Mouse (Mus musculus): ENCODE measurements around the gene Ddhd1.
A peak's percentile ranks its signal among the peaks of the same experiment; 100 is the strongest.

Ddhd1 gene

DNA sequence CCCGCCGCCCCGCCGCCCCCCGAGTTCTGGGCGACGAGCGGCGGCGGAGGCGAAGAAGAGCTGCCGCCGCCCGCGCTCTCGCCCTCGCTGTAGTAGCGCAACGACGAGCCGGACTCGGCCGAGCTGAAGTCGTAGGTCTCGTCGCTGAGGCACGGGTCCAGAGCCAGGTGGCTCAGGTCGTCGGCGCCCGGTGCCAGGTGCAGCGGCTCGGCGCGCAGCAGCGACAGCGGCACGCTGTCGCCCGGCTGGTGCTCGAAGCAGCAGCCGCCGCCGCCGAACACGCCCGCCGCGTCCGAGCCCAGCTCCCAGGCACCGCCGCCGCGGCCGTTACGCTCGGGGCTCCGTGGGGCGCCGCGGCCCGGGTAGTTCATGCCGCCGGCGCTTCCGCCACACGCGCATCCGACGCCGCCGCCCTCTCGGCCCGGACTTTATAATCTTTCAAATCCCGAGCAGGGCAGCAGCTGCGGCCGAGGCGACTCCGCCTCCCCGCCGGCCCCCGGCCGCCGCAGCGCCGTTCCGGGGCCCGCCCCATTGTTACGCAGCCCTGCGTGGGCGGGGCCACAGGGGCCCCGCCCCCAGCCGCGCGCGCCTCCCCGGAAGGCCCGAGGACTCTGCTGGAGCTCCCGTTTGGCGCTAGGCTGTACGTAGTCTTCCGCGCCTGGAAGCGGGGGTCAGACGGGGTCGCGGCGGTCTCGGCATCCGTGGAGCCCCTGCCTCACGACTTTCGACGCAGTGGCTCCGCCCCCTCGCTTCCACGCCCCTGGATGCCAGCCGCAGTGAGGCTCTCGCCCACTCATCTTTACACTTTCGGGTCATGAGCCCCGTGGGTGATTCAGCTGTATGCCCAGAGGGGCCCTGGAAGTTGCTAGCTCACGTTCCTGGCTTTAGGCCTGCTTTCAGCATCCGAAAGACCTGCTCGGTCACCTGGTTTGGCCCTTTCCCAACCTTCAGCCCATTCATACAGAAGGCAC, at the start of gene Ddhd1:
Ddhd1 (minus strand) TSS at position 503 of the 971 bp plus-strand sequence.
- peak; percentile 94 for DNase-seq

GRCm38 (mm10) chr14:45707176-45707910, 49.4 kb upstream of the Ddhd1 start:
- DNase-seq: no peak

DNA sequence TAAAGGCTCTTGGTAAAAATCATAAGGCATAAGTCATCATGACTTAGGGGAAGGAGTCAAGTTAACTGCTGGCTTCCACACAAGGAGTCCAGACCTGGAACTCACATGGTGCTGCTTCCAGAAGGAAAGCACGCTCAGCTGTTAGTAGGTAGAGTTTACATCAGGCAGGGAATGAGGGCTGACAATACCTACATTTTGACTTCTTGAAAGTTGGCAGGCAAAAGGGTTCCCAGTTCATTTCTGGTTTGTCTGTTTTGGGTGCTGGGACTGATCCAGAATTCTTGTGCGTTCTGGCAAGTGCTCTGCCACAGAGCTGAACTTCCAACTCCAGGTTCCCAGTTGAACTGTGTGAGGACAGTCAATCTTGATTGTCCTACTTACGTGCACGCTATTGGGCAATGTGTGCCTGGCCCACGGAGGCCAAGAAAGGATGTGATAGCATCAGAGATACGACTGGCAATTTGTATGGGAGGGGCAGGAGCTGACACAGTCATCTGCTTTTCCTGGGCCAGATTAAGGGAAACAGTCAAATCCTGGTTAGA, 42.2 kb upstream of the Ddhd1 start:
- DNase-seq: no peak

DNA sequence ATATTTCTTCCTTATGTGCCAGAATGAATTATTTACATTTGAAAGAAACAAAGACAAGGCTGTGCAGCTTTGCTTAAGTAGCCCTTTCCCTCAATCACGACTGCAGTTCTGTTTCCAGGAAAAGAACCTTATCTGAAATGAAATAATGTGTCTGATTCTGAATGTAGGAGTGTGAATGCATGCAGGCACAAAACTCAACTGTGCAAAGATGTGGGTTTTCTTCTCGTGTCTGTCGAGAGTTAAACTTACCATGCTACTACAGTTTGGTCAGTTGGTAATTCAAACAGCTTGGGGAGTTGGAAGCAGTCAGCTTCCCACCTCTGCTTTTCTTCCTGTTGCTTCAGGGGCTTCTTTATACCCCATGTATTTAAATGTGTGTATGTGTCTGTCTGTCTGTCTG, 40.9 kb upstream of the Ddhd1 start:
- DNase-seq: no peak

- DNase-seq: no peak
Observed at GRCm38 (mm10) chr14:45696098-45696497, 38.2 kb upstream of the Ddhd1 start.

DNA sequence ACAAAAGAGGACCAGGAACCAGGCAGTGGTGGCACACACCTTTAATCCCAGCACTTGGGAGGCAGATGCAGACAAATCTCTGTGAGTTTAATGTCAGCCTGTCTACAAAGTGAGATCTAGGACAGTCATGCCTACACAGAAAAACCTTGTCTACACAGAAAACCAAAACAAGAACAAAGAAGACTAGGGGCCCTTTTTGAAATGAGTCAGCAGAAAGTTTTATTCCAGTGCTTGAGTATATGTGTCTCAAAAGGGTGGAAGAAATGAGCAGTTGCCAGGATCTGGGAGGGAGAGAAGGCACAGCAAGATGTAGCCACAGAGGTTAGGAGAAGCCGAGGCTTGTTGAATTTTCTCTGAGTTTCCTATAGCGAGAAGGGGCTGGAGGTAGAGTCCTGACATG, 35.9 kb upstream of the Ddhd1 start:
- DNase-seq: no peak

GRCm38 (mm10) chr14:45690520-45691246, 32.7 kb upstream of the Ddhd1 start:
- peak; percentile 68 for DNase-seq

DNA sequence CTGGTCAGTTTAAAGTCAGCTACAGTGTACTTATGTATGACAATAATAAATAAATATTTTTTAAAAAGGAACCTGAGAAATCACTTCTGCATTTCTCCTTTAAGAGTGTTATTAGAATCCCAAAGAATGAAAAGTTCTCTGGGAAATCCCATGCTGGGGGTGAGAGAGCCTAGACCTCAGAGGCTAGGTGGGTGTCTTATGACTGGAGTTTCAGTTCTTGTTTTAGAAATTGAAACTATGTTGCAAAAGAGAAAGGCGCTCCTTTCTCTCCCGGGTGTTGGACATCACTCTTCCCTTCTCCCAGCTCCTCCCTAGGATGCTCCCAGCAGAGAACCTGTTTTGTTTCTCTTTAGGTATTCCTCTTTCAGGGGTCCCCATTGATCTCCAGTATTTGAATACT, 27.4 kb upstream of the Ddhd1 start:
- no peak for DNase-seq

GRCm38 (mm10) chr14:45676722-45677121, 18.8 kb upstream of the Ddhd1 start:
- DNase-seq: no peak

GRCm38 (mm10) chr14:45668325-45668724, 10.4 kb upstream of the Ddhd1 start:
- no peak for DNase-seq

DNA sequence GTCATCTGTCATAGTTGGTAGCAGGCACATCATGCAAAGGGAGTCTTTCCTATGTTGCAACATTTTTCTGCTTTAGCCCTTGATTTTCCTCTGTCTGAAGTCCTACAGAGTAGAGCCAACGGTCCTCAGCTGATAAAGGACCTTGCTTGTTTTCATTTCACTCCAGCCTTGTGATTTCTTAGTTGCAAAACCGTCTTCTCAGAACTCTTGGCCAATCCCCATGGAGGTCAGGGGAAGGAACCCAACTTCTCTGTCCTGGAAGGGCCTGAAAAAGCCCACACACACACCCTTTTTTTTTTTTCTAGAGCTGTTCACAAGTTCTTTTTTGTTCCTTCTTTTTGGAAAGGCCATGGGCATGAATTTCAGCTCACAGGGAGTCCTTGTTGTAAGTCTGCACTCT, 9.3 kb upstream of the Ddhd1 start:
- DNase-seq: no peak

GRCm38 (mm10) chr14:45661575-45661974, 3.6 kb upstream of the Ddhd1 start:
- no peak for DNase-seq

DNA sequence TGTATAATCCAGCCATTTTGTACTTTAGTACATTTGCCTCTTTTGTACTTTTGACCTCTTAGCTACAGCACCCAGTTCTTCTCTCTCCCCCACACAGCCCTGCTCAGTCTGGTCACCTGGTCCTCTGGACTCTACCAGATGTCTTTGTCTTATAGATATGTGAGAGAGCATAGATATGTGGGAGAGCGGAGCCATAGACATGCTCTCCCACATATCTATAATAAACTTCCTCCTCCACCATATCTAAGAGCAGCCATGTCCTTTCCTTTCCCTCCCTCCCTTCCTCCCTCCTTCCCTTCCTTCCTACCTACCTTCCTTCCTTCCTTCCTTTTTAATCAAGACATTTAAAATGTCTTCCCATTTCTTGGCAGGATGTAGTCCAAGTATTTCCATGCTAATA, 2.4 kb upstream of the Ddhd1 start:
- DNase-seq: no peak

DNA sequence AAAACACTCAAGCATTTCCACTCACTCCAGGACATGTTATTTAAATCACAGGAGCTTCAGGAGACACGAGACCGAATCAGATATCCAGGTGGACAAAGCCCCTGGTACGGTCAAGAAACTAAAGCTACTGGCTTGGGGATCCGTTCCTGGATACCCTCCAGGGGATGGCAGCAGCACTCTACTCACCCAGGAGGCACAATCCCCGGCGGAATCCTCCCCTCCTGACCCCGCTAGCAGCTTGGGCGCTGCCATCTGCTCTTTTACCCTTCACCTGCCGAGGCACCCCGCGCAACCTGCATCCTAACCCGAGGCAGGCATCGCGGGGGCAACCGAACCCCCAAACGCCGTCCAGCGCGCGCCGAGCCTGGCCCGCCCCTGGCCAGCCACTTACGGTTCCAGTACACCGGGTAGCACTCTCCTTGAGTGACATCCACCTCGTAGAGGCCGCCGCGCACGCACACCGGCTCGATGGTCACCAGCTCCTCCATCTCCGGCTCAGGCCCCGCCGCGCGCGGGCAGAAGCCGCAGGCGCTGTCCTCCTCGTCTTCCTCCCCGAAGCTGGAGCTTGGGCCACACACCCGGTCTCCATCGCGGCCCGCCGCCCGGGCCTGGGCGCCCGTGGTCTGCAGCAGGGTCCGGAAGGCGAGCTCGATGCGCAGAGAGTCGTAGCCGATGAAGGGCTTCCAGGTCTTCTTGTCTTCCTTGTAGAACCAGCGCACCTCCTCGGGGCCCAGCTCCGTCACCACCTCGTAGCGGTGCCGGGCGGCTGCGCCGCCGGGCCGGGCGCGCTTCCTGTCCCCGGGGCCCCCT, 907 bp downstream of the Ddhd1 start:
- peak; percentile 69 for DNase-seq

DNA sequence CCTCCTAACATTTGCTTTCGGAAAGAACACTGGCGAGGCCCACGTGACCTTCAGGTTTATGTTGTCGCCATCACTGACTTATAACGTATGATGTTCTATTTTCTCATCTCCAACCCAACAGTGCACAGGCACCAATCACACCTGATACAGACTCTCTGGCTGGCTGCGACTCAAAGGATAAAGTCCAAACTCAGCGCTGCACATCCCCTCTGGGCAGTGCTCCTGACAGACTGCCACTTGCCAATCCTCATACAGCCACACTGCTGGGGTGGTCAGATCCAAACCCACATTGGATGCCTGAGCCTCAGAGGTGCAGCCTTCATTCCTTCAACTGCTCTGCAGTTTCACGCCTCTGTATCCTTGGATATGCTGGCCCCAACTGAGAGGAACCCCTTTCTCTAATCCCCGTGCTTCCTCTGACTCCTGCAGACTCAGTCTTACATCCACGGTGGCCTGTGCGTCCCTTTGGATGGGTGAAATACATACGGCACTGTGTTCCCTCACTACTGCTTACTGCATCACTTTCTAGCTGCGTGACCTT, 3.0 kb downstream of the Ddhd1 start:
- peak; percentile 45 for DNase-seq

- no peak for DNase-seq
Observed at GRCm38 (mm10) chr14:45653756-45654155, 4.2 kb downstream of the Ddhd1 start.

GRCm38 (mm10) chr14:45648999-45649818, 8.7 kb downstream of the Ddhd1 start:
- DNase-seq: no peak

- DNase-seq: no peak
Observed at GRCm38 (mm10) chr14:45648144-45648543, 9.8 kb downstream of the Ddhd1 start.

DNA sequence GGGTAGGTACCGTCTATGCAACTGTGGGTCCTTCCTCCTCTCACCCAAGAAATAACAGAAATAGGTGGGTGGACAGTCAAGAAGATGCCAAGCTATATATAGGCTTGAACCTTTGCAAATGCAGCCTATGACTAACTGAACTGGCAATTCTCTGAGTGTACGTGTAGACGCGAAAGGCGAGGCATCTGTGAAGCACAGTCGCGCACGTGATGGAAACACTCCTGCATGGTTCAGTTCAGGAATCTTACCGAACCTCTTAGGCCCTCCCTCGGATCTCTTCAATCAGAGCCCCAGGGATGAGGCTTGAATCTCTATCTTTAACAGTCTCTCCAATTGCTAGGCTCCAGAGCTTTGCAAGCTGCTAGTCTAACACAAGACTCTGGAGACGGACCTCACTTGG, 10.3 kb downstream of the Ddhd1 start:
- no peak for DNase-seq

GRCm38 (mm10) chr14:45647175-45647574, 10.8 kb downstream of the Ddhd1 start:
- DNase-seq: no peak

- DNase-seq: no peak
Observed at GRCm38 (mm10) chr14:45644786-45645185, 13.2 kb downstream of the Ddhd1 start.

All from kidney, postnatal 14 days (tissue).